Mouse (Mus musculus) left cerebral cortex, adult 11 months (tissue): Measurements from ENCODE around the gene Nhsl1.
"Not testable (repeated sequence)": the region's sequence is repeated elsewhere in the genome, so short reads cannot be mapped to it uniquely, and the experiment has no call there.

Experiments
- DNase-seq: peaks from one replicate; pipeline ENCODE4 v3.0.0; 2022; ENCODE audit warnings: low spot score

Gene Nhsl1

DNA sequence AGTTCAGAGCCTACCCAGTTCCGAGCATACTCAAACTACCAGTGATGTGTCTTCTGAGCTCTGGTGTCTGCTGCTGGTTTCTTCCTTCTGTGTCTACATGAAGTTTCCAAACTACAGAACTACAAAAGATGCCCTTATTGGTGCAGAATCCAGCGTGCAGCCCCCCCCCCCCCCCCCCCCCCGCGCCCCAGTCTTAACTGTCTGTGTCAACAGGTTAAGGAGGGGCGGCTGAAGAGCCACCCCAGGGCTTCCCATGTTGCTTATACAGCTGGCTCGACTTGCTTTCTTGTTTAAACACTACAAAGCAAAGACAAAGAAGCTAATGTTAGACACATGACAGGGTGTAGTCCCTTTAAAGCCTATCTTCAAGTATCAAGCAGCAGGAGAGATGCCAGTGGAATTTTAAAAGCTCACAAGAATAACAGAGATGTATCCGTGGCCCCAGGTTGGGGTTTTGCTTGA, 127.6 kb downstream of the Nhsl1 start:
- no peak for DNase-seq

DNA sequence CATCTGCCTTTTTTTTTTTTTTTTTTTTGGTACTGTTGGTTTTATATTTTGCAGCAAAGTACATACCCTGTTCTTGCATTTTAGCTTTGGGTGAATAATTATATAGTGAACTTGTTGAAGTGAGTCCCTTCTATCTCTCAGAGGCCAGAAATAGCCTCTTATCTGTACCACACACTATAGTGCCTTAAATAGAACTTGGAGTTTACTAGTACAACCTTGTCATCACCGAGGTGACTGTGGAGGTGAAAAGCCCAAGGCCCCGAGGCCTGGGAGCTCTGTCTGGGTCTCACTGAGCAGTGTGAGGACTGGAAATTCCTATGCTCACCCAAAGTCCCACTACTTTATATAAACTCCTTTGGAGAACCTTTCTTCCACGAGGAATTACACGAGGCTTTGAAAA, 128.5 kb downstream of the Nhsl1 start:
- DNase-seq, result no peak

DNA sequence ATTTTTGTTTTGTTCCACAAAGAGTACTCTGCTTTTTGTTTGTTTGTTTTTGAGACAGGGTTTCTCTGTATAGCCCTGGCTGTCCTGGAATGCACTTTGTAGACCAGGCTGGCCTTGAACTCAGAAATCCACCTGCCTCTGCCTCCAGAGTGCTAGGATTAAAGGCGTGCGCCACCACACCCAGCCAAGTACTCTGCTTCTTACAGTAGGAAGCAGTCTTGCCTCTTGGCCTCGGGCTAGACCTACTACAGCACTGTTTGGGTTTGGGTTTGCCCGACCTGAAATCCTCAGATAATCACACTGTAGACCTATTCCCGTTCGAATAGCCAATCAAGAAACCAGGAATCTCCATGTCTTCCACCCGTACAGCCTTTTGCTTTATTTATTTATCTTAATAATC, 130.1 kb downstream of the Nhsl1 start:
- DNase-seq, result not testable (repeated sequence)

DNA sequence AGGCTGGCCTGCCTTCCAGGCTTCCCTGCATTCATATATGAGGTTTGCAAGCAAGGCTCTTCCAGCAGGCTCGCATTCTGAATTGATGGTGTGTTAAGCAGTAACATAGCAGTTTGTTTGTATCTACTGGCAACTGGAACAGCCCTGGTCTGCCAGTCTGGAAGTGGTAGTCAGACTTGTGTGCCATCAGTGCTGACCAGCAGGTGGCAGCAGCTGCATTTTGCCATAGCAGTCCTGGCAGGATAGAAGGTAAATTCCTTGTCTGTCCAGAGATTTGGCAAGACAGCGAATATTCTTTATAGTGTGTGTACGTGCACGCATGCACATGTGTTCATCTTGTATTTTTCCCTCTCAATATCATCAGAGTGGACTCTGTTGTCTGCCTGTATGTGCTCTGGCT, 134.6 kb downstream of the Nhsl1 start:
- peak; percentile 81 for DNase-seq

DNA sequence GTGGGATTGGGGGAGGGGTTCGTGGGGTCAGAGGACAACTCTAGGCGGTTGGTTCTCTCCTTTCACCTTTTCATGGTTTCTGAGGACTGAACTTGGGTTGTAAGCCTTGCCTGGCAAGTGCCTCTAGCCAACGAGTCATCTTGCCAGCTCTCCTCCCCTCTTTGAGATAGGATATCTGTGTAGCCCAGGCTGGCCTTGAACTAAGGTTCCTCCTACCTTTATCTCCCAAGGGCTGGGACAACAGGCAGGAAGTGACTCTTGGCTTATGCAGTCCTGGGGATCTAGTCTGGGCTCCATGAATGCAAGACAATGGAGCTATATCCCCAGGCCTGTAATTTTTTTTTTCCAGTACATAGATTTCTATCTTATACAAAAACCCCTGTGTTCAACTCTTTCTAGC, 135.4 kb downstream of the Nhsl1 start:
- DNase-seq, result no peak

DNA sequence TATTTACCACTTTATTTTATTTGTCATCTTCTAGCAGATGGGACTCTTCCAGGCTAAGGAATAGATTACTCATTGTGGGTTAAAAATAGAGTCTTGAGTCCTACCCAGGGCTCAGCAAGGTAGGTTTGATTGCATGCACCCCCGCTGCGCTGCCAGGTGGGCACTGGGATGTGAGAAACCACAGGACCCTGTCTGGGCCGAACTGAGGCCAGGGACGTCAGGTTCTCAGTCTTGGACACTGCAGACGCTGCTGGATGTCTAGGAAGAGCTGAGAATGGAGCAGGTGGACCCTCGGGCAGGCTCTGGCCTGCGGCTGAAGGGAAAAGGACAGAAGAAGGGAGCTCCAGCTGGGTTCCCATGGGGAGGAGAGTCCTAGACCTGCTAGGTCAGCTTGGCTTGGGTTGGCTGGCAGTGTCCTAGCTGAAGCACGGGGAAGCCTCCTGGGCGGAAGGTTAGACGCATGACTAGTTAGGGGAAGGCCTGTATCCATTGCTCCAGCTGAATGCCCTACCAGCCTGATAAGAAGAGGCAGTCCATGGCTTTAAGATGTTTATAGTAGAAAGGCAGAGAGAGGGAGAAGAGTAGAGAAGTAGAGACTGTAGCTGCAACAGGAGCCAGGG, 136.6 kb downstream of the Nhsl1 start:
- DNase-seq, result no peak

DNA sequence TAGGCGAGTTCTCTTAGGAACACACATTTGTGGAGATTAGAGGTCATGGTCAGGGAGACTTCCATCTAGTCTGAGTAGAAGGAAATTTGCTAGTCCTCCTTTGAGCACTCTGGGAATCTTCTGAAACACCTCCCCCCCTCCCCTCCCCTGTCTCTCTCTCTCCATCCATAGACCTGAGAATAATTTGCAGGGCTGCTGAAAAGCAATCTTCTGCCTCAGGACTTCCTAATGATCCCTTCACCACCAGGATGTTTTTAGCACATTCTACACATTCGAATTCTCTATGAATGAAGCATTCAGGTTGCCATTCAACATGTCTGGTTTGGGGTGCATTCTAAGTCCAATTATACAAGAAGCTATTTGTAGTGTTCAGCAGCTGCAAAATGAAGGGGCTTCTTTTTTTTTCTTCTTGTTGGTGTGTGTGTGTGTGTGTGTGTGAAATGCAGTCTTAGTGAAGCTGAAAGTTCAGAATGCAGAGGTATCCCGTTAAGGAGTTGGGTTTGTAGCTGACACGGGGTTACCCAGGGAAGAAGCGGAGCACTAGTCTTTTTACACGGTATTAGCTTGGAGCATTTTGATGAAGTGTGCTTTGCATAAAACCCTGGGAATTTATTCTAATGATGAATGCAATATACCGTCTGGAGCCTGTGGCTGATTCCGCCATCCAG, 139.2 kb downstream of the Nhsl1 start:
- no peak for DNase-seq

DNA sequence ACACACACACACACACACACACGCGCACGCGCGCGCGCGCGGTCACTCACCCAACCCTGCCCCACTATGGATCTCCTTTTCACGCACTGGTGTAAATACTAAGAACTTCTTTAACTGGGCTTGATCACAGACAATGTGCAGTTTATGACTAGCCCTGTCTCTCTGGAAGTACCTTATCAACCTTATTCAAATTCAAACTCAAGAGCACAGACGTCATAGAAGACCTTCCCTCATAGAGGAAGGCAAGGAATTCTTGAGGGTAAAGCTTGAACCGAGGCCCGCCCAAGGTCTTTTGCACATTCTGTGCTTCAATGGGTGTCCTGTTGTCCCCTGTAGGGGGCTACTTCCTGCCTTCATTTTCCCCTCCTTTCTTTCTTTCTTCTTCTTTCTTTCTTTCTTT, 142.6 kb downstream of the Nhsl1 start:
- DNase-seq, result no peak

DNA sequence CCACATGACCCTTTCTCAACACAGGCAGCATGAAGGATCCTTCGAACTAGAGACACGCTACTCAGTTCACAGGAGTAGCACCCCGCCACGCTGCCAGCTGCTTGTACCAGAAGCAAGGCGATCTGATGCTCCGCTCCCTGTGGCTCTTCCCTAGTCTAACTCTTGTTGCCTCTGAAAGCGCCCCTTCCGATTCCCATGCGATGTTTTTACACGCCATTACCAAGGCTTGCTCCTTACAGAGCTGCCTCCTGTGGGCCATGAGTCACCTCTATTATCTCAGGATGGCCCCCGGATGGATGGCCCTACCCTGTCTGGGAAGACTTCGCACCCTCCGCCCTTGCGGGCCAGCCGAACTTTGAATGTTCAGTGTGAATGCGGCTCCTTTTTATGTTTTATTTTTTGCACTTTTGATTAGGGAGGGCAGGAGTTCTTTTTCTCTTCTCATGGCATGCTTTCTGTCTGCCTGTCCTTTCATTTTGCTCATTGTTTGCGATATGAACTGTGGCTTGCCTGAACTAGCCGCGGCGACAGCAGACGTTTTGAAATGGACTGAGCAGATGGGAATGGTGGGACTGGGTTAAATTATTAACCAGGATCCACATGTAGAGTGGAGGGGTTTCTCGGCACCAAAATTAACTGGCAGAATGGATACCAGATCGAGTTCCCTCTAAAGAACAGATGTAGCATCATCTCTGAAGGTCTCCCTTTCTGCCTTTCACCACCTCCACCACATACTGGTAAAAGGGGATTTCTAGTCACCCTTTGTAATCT, 144.5 kb downstream of the Nhsl1 start:
- no peak for DNase-seq

DNA sequence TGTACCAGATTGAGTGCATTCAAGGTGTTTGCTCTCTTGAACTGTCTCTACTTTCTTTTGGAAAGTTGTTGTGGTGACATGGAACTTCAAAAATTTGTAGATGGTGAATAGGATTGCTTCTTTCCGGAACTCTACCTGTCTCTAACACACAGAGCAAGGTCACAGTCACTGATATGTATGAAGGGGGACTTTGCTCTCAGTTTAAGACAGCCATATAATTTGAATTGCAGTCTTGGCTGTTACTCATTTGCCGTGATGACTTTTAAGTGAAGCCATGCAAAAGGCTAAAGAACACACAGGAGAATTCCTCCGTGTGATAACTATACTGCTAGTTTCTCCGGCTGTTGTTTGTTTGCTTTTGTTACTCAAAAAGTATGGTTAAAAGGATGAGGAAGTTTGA, 149.6 kb downstream of the Nhsl1 start:
- DNase-seq, result no peak

DNA sequence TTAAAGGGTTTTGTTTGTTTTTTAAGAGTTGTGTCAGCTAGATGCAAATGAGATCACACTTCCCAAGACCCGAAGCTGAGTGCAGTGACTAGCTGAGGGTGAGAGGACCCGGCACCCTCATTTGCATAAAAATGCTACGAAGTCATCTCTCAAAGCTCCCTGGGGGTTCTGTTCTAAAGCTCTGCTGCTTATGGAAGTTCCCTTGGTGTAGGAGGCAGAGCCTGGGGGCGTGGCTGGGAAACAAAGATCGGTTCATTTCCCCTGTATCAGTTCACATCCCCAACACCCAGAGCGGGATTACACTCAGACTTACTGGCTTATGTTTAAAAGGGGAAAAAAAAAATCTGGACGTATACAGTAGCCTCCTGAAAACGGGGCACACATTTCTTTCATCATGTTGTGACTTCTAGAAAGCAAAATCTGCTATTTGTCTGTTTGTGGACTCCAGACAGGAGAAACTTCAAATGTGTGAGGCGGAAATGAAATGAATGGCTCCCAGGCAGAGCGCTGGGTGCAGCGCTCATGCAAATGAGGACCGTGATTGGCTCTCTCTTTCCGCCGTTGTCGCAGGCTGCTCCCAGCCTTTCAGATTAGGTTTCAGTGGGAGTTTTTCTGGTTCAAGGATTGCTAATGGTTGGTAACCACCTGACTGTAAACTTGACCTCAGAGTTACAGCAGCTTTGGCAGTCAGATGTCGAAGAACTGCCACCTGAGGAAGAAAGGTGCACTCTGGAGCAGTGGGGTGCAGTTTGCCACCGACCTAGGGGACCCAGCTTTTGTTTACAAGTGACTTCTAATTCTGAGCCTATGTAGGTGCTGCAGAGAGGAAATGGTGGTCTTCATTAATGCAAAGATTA, 150.7 kb downstream of the Nhsl1 start:
- no peak for DNase-seq

DNA sequence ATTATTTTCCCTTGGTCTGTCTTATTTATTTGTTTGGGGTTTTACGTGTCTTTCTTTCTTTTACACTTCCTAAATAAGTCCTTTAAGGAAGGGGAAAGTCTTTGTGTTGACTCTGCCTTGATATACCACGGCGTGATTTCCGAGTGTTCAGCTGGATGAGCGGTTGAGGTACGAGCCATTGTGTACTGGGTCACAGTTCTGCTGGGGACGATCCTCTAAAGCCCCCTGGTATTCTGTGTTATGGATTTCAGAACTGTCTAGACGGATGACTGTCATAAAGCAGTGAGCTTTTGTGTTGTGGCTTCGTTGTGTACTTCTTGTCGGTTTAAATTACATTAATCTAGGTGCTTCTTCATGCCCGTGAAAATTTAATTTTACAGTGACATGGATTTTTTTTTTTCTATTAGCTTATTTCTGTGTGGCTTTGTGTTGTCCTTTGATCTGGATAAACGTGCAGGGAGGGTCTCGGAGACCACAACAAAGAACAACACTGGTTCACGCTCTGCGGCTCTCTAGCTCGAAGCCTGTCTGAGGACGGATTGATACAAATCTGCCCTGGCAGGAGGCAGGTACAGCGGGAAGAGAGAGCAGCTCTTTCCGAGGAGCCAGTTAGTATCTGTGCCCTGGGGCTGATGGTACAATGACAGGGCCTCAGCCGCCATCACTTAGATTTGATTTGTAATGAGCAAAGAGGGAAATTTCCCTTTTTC, 151.7 kb downstream of the Nhsl1 start:
- DNase-seq, result no peak

DNA sequence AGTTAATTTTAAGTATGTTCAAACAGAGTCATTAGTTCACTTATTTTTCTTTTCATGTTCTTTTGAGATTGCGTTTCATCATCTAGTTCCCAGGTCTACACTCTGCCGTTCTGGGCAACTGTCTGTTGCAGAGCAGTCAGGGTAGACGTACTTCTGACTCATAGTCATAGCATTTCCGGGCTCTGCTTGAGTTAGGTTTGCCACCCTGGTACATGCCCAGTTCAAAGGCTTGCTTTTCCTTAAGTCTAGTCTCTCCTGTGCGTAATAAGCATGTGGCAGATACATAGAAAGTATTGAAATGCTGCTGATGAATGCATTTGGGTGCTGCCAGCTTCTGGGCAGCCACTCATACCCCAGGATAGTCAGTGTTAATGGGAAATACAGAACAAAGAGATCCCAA, 152.9 kb downstream of the Nhsl1 start:
- DNase-seq, result no peak

DNA sequence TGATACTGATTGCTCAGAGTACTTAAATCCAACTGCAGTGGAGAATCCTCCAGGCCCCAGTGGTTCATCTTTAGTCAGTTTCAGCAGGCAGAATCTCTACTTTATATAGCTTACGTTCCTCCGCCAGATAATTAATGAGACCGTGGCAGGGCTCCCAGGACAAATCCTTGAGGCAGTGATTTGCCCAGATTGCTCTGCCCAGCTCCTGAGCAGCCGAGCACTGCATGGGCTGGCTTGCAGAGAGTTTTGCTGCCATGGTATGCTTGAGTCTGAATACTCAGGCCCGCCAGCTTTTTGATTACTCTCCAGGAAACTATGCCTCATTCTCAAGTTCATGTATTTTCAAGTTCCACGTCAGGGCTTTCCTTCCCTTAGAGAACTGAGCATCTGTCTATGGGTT, 156.3 kb downstream of the Nhsl1 start:
- no peak for DNase-seq

DNA sequence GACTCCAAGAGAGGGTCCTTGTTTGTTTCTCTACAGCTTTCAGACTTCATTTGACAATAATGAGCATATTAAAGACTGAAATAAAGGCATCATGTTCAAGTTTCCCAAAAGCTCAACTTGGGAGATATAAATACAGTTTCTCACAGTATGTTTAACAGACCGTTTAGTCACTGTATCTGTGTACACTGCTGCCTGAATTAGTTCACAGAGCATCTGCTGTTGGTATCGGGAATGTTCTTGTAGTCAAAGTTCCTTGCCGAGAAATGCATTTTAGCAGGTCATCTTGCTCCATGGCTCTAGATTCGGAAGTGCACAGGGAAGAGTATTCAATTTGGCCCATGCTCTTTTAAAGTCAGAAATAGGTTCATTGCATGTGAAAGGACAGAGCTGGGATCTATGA, 159.5 kb downstream of the Nhsl1 start:
- no peak for DNase-seq

DNA sequence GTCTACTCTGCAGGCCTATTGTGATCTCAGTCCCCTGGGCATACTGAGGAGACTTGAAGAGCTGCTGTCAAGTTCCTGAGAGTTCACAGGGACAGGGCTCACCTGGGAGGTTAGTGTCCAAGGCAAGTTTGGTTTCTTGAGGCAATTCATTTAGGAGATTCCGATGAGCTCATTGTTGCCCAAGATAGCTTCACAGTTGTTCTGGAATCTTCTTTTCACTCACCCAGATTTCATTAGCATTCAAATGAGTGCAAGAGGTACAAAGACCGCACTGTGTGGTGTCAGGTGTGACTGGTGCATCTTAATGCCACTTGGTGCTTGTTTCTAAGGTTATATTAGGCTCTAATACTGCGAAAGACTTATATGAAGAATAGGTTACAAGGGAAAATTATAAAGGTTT, 160.5 kb downstream of the Nhsl1 start:
- DNase-seq, result no peak

DNA sequence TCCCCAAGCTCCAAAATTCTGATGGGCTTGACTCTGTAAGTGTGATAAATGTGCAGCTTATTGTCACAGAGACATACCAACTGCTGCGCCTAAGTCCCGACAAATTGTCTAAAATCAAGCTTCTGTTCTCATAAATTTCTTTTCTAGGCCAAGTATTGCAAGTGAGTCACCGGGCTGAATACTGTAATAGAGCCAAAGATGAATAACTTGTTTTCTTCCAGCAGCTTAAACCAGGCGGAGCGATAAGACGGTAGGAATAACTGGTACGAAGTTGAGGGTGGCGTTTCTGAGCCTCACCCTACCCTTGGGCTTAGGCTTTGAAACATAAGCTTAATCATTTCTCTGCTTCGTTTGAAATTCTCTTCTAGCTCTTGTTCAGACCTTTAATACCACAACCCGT, 162.1 kb downstream of the Nhsl1 start:
- DNase-seq, result peak; percentile 4

DNA sequence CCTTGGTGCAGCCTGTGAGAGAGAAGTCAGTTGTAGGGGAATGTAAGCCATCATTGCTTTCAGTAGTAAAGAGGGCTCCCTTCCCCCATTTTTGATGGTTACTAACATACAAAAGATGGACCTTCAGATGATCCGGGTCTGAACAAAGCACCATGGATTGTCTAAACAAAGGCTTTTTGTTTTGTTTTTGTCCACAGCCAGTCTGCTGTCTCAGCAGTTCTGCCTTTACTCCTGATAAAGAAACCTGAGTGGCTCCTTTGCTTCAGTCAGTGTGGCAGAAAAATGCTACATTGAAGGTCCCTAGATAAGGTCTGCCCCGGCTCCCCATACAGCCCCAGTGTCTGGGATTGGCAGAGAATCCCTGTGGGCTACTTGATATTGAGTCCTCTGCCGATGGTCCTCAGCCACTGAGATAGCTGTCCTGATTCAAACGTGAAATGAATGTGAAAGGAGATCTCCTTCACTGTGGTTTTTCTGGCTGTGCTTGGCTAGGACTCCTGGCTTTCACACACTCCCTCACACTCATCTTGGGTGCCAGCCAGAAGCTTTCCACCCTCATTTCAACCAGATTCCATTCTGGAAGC, 163.9 kb downstream of the Nhsl1 start:
- DNase-seq, result peak; percentile 24

DNA sequence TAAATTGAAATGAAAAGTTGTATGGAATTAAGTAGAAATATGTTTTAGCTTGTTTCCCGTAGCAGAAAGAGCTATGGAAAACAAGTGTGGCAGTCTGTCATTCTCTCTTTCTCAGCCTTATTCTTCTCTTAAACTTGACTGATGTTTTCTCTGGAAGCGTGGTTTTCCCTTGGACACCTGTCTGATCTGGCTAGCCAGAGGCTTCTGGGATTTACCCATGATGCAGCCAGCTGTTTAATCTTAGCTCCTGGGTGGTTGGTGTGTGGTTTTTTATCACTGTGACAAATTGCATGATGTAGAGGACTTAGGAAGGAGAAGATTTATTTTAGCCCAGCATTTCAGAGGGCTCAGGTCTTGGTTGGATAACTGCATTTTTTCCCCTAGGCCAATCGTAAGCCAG, 164.9 kb downstream of the Nhsl1 start:
- DNase-seq, result no peak

DNA sequence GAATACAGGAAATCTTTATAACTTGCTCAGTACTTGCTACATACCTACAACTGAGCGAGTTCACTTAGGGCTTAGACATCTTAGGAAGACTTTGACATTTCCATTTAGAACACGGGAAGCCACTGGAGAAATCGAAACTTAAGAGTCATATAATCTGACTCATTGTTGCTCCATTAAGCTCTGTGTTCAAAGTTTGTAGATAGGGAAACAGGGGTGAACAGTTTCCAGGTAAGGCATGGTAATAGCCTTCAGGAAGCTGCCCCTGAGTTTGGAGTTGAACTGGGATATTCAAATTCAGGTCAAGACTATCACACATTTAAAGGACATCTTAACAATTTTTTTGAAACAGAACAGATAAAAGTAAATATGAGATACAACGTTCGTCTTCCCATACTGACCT, 165.9 kb downstream of the Nhsl1 start:
- no peak for DNase-seq

DNA sequence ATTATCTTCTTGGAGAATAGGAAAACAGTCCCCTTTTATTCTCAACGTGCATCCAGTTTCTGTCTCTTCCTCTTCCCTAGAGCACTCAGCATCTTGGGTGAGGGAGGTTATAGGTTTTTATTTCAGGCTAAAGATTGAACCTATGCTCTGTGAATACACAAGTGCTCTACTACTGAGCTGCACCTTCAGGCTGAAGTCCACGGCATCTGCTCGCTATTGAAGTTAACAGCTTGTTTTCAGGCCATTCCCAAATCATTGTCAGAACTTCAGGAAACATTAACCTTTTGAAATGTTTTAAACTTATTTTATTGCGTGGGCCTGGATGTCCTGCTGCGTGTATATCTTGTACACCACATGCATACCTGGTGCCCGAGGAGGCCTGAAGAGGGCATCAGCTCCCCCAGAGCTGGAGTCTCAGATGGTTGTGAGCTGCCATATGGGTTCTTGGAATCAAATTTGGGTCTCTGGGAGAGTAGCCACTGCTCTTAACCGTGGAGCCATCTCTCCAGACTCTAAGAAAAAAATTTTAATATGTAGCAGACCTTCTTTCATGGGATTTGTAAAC, 169.5 kb downstream of the Nhsl1 start:
- no peak for DNase-seq
